In genomic region chr12:86890796-86891301, GRCm38 (mm10) we compare ENCODE assay signal across 9 mouse cellular contexts. TPM values are rescaled to one million over a fixed set of nuclear protein-coding genes. Genes with fewer than 3 reads are reported as not detected.
DNase-seq lines count a peak whose midpoint lies in the region; ATAC-seq and TF ChIP-seq lines count a peak whose summit lies in the region.
"Had no signal": no experiment of that assay in that cellular context is flagged by ENCODE, and none has a peak within 500 bp of the region (broad histone marks: within the 10 kb centered on the region; RNA-seq: fewer than 3 reads in every experiment).

No protein-coding gene starts in this region.

- H3K27ac ChIP-seq in kidney, adult 2 months (ENCODE audit: insufficient read depth, low read depth, low read length), result peak overlapping the region; percentile 88
- peak overlapping the region; percentile 10; the same call in 1 of the 2 replicates for H3K27ac ChIP-seq in bone marrow, adult 2 months (ENCODE audit: control insufficient read depth, insufficient read depth, low read depth, low read length, poor library complexity)
- peak overlapping the region; percentile 94; the same call in 1 of the 2 replicates for H3K27ac ChIP-seq in hindbrain, embryonic 11.5 days (ENCODE audit: low read depth, low read length)
- peak overlapping the region; percentile 100 for H3K27ac ChIP-seq in lung, embryonic 16.5 days (ENCODE audit: low read length)
- H3K27ac ChIP-seq: liver, embryonic 14.5 days had no signal

- TF ChIP-seq CTCF in kidney, adult 2 months (conservative IDR thresholded peaks at IDR 0.05; ENCODE audit: insufficient read depth, insufficient read length, low read depth, low read length), result no peak
- no peak for TF ChIP-seq CTCF in bone marrow, adult 2 months (IDR thresholded peaks at IDR 0.05; ENCODE audit: control insufficient read depth, insufficient read depth, low read length)

- H3K4me2 ChIP-seq in hindbrain, embryonic 11.5 days (replicated peaks; ENCODE audit: low read depth, low read length), result no peak overlapping the region
- H3K4me2 ChIP-seq in lung, embryonic 16.5 days (ENCODE audit: low read depth, low read length), result peak overlapping the region; percentile 33

- ATAC-seq in hindbrain, embryonic 11.5 days (ENCODE audit: low FRiP score), result no peak
- ATAC-seq in lung, embryonic 16.5 days (ENCODE audit: low read depth), result no peak
- no peak for ATAC-seq in erythroblast, adult 5-6 weeks (replicated peaks; ENCODE audit: low FRiP score, poor library complexity, severe bottlenecking)

- H3K36me3 ChIP-seq in kidney, adult 2 months (ENCODE audit: control insufficient read depth, insufficient read depth, low read length), result no peaks in the 10 kb centered on the region
- H3K36me3 ChIP-seq in hindbrain, embryonic 11.5 days (ENCODE audit: control insufficient read depth, insufficient read depth, low read length), result no peaks in the 10 kb centered on the region
- H3K36me3 ChIP-seq in lung, embryonic 16.5 days (ENCODE audit: control insufficient read depth, insufficient read depth, low read length), result no peaks in the 10 kb centered on the region

- no peaks in the 10 kb centered on the region for H3K9me3 ChIP-seq in hindbrain, embryonic 11.5 days (ENCODE audit: control insufficient read depth, low read length)
- H3K9me3 ChIP-seq in lung, embryonic 16.5 days (ENCODE audit: control insufficient read depth, low read length), result no peaks in the 10 kb centered on the region

- no peaks in the 10 kb centered on the region for H3K27me3 ChIP-seq in kidney, adult 2 months (replicated peaks; ENCODE audit: control insufficient read depth, insufficient read depth, low read length)
- H3K27me3 ChIP-seq in hindbrain, embryonic 11.5 days (ENCODE audit: control insufficient read depth, insufficient read depth, low read length), result peaks cover 2% of the 10 kb centered on the region; the same call in 1 of the 2 replicates
- H3K27me3 ChIP-seq in lung, embryonic 16.5 days (ENCODE audit: control insufficient read depth, insufficient read depth, low read depth, low read length), result no peaks in the 10 kb centered on the region

- peaks cover 39% of the 10 kb centered on the region for H3K4me1 ChIP-seq in kidney, adult 2 months (ENCODE audit: control insufficient read depth, insufficient read depth, low read length)
- peaks cover 2% of the 10 kb centered on the region; the same call in 1 of the 2 replicates for H3K4me1 ChIP-seq in bone marrow, adult 2 months (ENCODE audit: control insufficient read depth, insufficient read depth, low read length)
- peaks cover 42% of the 10 kb centered on the region for H3K4me1 ChIP-seq in hindbrain, embryonic 11.5 days (replicated peaks; ENCODE audit: control insufficient read depth, insufficient read depth, low read length)
- peaks cover 81% of the 10 kb centered on the region for H3K4me1 ChIP-seq in lung, embryonic 16.5 days (replicated peaks; ENCODE audit: control insufficient read depth, insufficient read depth, low read length)

- H3K4me3 ChIP-seq in kidney, adult 2 months (ENCODE audit: insufficient read depth, low read depth, low read length), result peak overlapping the region; percentile 16; the same call in 1 of the 2 replicates
- H3K4me3 ChIP-seq in bone marrow, adult 2 months (replicated peaks; ENCODE audit: control insufficient read depth, low read depth, low read length), result no peak overlapping the region
- H3K4me3 ChIP-seq in hindbrain, embryonic 11.5 days (ENCODE audit: low read depth, low read length), result no peak overlapping the region
- H3K4me3 ChIP-seq in lung, embryonic 16.5 days (ENCODE audit: low read length), result no peak overlapping the region; the same call in 1 of the 2 replicates

- H3K9ac ChIP-seq in hindbrain, embryonic 11.5 days (ENCODE audit: low read depth, low read length), result peak overlapping the region; percentile 24; the same call in 1 of the 2 replicates
- peak overlapping the region; percentile 72 for H3K9ac ChIP-seq in lung, embryonic 16.5 days (ENCODE audit: low read length)
- H3K9ac ChIP-seq: liver, embryonic 14.5 days had no signal

- TF ChIP-seq POLR2A in kidney, adult 2 months (IDR thresholded peaks at IDR 0.05; ENCODE audit: low read depth, low read length), result no peak
- TF ChIP-seq POLR2A in bone marrow, adult 2 months (IDR thresholded peaks at IDR 0.05; ENCODE audit: borderline replicate concordance, control insufficient read depth, low read depth, low read length), result no peak

- peak; percentile 59 for DNase-seq in kidney, adult 2 months
- DNase-seq in kidney, adult 8-10 months, result no peak
- DNase-seq in hindbrain, embryonic 11.5 days (ENCODE audit: low spot score), result peak; percentile 47
- no peak for DNase-seq in left cerebral cortex, adult 9 months (ENCODE audit: low spot score in 2 of 2)
- DNase-seq in right cerebral cortex, postnatal 14 days, result no peak

- 17% methylated on average over 8 of the region's 8 CpGs for WGBS in kidney, adult 2 months
- 46% methylated on average over 8 of the region's 8 CpGs for WGBS in bone marrow, adult 2 months
- WGBS in hindbrain, embryonic 11.5 days, result 33% methylated on average over 8 of the region's 8 CpGs
- WGBS in lung, embryonic 16.5 days, result 20% methylated on average over 8 of the region's 8 CpGs

RNA-seq across cellular contexts. Expression of gene Irf2bpl, which starts 6.3 kb away (rescaled TPM):
- 22.0 and 27.8 TPM in 2 replicates for polyA plus RNA-seq in kidney, adult 2 months (2012; rRNA removed)
- 1.7 and 3.4 TPM in 2 replicates for polyA plus RNA-seq in bone marrow, adult 2 months (2011; ENCODE audit: insufficient read depth, insufficient read length, low replicate concordance, missing spikeins)
- polyA plus RNA-seq in hindbrain, embryonic 11.5 days (2014; fragmentation: Nextera tagmentation; extraction: Ambion mirVana), result 16.0 and 21.3 TPM in 2 replicates
- 28.8 and 34.2 TPM in 2 replicates for polyA plus RNA-seq in lung, embryonic 16.5 days (2015; fragmentation: Nextera tagmentation; extraction: Ambion mirVana)
- 0.21 and 0.77 TPM in 2 replicates for total RNA-seq in erythroblast, adult 5-6 weeks (2015; ENCODE audit: low replicate concordance)
- total RNA-seq in erythroblast, adult 5-6 weeks (2017; ENCODE audit: low replicate concordance), result 0.42 TPM in 1 of 2 replicates, not detected in the other

RNA-seq across cellular contexts. Expression of gene Cipc, which starts 56.0 kb away (rescaled TPM):
- polyA plus RNA-seq in kidney, adult 2 months (2012; rRNA removed), result 28.8 and 34.2 TPM in 2 replicates
- polyA plus RNA-seq in bone marrow, adult 2 months (2011; ENCODE audit: insufficient read depth, insufficient read length, low replicate concordance, missing spikeins), result 5.5 and 5.9 TPM in 2 replicates
- polyA plus RNA-seq in hindbrain, embryonic 11.5 days (2014; fragmentation: Nextera tagmentation; extraction: Ambion mirVana), result 32.2 and 39.5 TPM in 2 replicates
- polyA plus RNA-seq in lung, embryonic 16.5 days (2015; fragmentation: Nextera tagmentation; extraction: Ambion mirVana), result 18.9 and 20.2 TPM in 2 replicates
- 4.8 and 7.1 TPM in 2 replicates for total RNA-seq in erythroblast, adult 5-6 weeks (2015; ENCODE audit: low replicate concordance)
- total RNA-seq in erythroblast, adult 5-6 weeks (2017; ENCODE audit: low replicate concordance), result 5.6 and 8.2 TPM in 2 replicates

Comparison
In these comparisons a context has a peak if more than half of its experiments do, and no peak if none do; other contexts are left out.
1. DNase-seq: peak in kidney, adult 2 months (single experiment) and hindbrain, embryonic 11.5 days (single experiment); none in kidney, adult 8-10 months (0 of 2), left cerebral cortex, adult 9 months (0 of 2) and right cerebral cortex, postnatal 14 days (single experiment).
2. H3K27ac ChIP-seq: peak in every context shown above with its lines; median percentile 100 in lung, embryonic 16.5 days; 94 in hindbrain, embryonic 11.5 days; 88 in kidney, adult 2 months; 10 in bone marrow, adult 2 months.